Mouse (Mus musculus) ES-Bruce4 (cell line): Measurements from ENCODE around the gene Theg.

Source experiments
- CTCF ChIP-seq: IDR thresholded peaks from one replicate; pipeline ENCODE4 v1.8.1; 2011; ENCODE audit warnings: low read depth, low read length
- EP300 ChIP-seq: IDR thresholded peaks from 2 replicates; pipeline ENCODE4 v1.6.1; 2011; ENCODE audit warnings: low read depth, low read length; ENCODE audit not compliant: insufficient read depth
- POLR2A ChIP-seq: IDR thresholded peaks from one replicate; pipeline ENCODE4 v1.8.1; 2011; ENCODE audit warnings: low read length; ENCODE audit not compliant: insufficient read depth

DNA sequence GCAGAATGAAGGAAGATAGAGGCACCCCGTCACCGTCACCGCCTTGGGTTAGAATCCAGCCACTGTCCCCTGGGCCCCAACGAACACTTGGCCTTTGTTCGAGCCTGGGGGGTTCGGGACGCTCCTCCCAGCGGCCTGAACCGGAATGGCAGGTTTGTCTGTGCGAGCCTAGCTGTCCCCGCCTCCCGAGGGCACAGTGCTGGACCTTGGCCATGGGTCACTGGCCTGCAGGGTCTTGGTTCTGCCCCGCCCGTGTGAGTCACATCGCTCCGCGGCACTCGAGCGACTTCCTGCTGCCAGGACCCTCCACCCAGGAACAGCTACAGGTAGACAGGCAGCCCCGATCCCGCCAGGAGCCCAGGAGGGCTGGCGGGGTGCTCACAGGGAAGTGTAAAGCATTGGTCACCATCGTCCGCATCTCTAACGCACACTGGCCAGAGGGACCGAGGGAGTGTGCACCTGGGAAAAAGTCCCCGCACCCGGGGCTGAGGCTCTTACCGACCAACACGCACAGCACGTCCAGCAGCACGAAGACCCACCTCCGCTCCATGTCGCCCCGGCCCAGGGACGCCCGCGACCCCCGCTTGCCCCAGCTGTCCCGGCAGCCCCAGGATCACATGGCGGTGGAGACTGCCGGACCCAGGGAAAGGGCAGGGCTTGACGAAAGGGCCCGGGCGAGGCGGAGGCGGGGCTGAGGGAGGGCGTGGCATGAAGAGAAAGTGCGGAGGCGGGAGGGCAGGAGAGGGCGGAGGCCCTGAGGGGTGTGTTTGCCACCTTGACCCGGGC is 53.8 kb downstream of the Theg start, which contains the start of gene Plpp2:
- peak; percentile 35 for TF ChIP-seq CTCF
- no peak for TF ChIP-seq POLR2A
- TF ChIP-seq EP300 = no peak
